Mouse (Mus musculus): ENCODE results near the gene Nr1d2.

DNA sequence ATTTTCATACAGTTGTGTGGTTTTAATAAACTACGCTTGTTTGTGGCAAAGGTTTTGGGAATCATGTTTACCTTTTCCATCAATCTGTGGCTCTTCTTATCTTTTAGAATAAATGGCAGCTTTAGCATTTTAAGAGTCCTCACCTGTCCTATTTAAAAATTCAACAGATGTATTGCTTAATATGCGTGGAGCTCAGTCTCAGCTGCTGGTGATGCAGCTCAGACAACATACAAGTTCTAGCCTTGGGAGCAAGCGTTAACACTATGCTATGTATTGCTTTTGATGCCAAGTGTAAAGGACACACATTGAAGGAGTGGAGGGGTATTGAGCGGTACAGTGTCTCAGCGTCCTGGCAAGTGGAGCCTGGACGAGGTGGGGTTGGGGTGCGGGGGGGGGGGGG lies 32.7 kb upstream of the Nr1d2 start:
- TF ChIP-seq NRF1 (IDR thresholded peaks at IDR 0.05; ENCODE audit: low read depth, low read length) (no peak), CHD1 (IDR thresholded peaks at IDR 0.05; ENCODE audit: low read depth, low read length) (no peak), CTCF (conservative IDR thresholded peaks at IDR 0.05 in 1 of 2, IDR thresholded peaks at IDR 0.05 in 1 of 2; ENCODE audit: low read depth in 2 of 2, low read length in 2 of 2) (no peak), POLR2A (IDR thresholded peaks at IDR 0.05; ENCODE audit: low read depth, low read length) (no peak), USF2 (conservative IDR thresholded peaks at IDR 0.05; ENCODE audit: low read depth, low read length) (no peak), ELF1 (IDR thresholded peaks at IDR 0.05; ENCODE audit: low read depth, low read length) (no peak)

All from CH12.LX (cell line).